12 mouse cellular contexts compared by ENCODE assay signal in genomic region chr7:29910252-29910651, GRCm38 (mm10). TPM values are rescaled to one million over a fixed set of nuclear protein-coding genes. Genes with fewer than 3 reads are reported as not detected.
DNase-seq lines count a peak whose midpoint lies in the region; ATAC-seq and TF ChIP-seq lines count a peak whose summit lies in the region.
"Had no signal": no experiment of that assay in that cellular context is flagged by ENCODE, and none has a peak within 500 bp of the region (broad histone marks: within the 10 kb centered on the region; RNA-seq: fewer than 3 reads in every experiment).

No protein-coding gene starts in this region.

- no peak overlapping the region for H3K4me2 ChIP-seq in kidney, embryonic 15.5 days
- peak overlapping the region; percentile 68; the same call in 1 of the 2 replicates for H3K4me2 ChIP-seq in hindbrain, embryonic 12.5 days (replicated peaks)
- peak overlapping the region; percentile 55; the same call in 1 of the 2 replicates for H3K4me2 ChIP-seq in midbrain, embryonic 15.5 days

- no peak for ATAC-seq in kidney, embryonic 15.5 days (replicated peaks; ENCODE audit: low FRiP score)
- ATAC-seq in hindbrain, embryonic 12.5 days (ENCODE audit: low FRiP score), result no peak
- ATAC-seq in midbrain, embryonic 15.5 days (replicated peaks), result no peak

- peaks cover 2% of the 10 kb centered on the region; the same call in 1 of the 2 replicates for H3K9me3 ChIP-seq in kidney, embryonic 15.5 days (replicated peaks)
- no peaks in the 10 kb centered on the region; the same call in 1 of the 2 replicates for H3K9me3 ChIP-seq in hindbrain, embryonic 12.5 days (replicated peaks)
- H3K9me3 ChIP-seq in midbrain, embryonic 15.5 days, result no peaks in the 10 kb centered on the region

- TF ChIP-seq CTCF in kidney, adult 2 months (conservative IDR thresholded peaks at IDR 0.05; ENCODE audit: insufficient read depth, insufficient read length, low read depth, low read length), result no peak

- H3K36me3 ChIP-seq in kidney, adult 2 months (ENCODE audit: control insufficient read depth, insufficient read depth, low read length), result peaks cover 12% of the 10 kb centered on the region
- peaks cover 40% of the 10 kb centered on the region for H3K36me3 ChIP-seq in kidney, embryonic 15.5 days
- H3K36me3 ChIP-seq in hindbrain, embryonic 12.5 days, result peaks cover 41% of the 10 kb centered on the region
- H3K36me3 ChIP-seq in midbrain, embryonic 15.5 days (replicated peaks), result peaks cover 24% of the 10 kb centered on the region

- no peaks in the 10 kb centered on the region for H3K4me1 ChIP-seq in kidney, adult 2 months (ENCODE audit: control insufficient read depth, insufficient read depth, low read length)
- H3K4me1 ChIP-seq in kidney, embryonic 15.5 days, result peaks cover 25% of the 10 kb centered on the region
- H3K4me1 ChIP-seq in hindbrain, embryonic 12.5 days, result peaks cover 17% of the 10 kb centered on the region
- H3K4me1 ChIP-seq in midbrain, embryonic 15.5 days, result peaks cover 25% of the 10 kb centered on the region

- no peak overlapping the region for H3K27ac ChIP-seq in kidney, adult 2 months (ENCODE audit: insufficient read depth, low read depth, low read length)
- H3K27ac ChIP-seq in kidney, embryonic 15.5 days, result no peak overlapping the region
- no peak overlapping the region for H3K27ac ChIP-seq in hindbrain, embryonic 12.5 days
- H3K27ac ChIP-seq in midbrain, embryonic 15.5 days, result no peak overlapping the region

- WGBS in kidney, adult 2 months, result 64% methylated on average over 2 of the region's 2 CpGs
- 73% methylated on average over 2 of the region's 2 CpGs for WGBS in kidney, embryonic 15.5 days
- 53% methylated on average over 2 of the region's 2 CpGs for WGBS in hindbrain, embryonic 12.5 days
- whole genome bisulfite sequencing in midbrain, embryonic 15.5 days, result 53% methylated on average over 2 of the region's 2 CpGs

- no peak for TF ChIP-seq POLR2A in kidney, adult 2 months (IDR thresholded peaks at IDR 0.05; ENCODE audit: low read depth, low read length)

- DNase-seq in cerebellum, adult 11-12 months, result peak; percentile 18
- no peak for DNase-seq in cerebellum, adult 18-20 months
- peak; percentile 7 for DNase-seq in kidney, adult 2 months
- no peak for DNase-seq in adrenal gland, adult (ENCODE audit: inconsistent age in 2 of 2, low spot score in 1 of 2)
- DNase-seq in adrenal gland, postnatal 36 days, result no peak
- DNase-seq: adrenal gland, postnatal 25 days; cerebellum, postnatal 25 days; kidney, adult 11 months had no signal

- H3K4me3 ChIP-seq in kidney, adult 2 months (ENCODE audit: insufficient read depth, low read depth, low read length), result no peak overlapping the region
- H3K4me3 ChIP-seq in kidney, embryonic 15.5 days (replicated peaks), result no peak overlapping the region
- no peak overlapping the region for H3K4me3 ChIP-seq in hindbrain, embryonic 12.5 days
- H3K4me3 ChIP-seq in midbrain, embryonic 15.5 days, result no peak overlapping the region; the same call in 1 of the 2 replicates
- H3K4me3 ChIP-seq: megakaryocyte, embryonic 14.5 days had no signal

- H3K27me3 ChIP-seq in kidney, adult 2 months (replicated peaks; ENCODE audit: control insufficient read depth, insufficient read depth, low read length), result no peaks in the 10 kb centered on the region
- no peaks in the 10 kb centered on the region for H3K27me3 ChIP-seq in kidney, embryonic 15.5 days
- H3K27me3 ChIP-seq in hindbrain, embryonic 12.5 days, result no peaks in the 10 kb centered on the region
- H3K27me3 ChIP-seq in midbrain, embryonic 15.5 days (replicated peaks), result no peaks in the 10 kb centered on the region
- H3K27me3 ChIP-seq: megakaryocyte, embryonic 14.5 days had no signal

- H3K9ac ChIP-seq in kidney, embryonic 15.5 days, result no peak overlapping the region
- 0 out of 2 replicates have a peak overlapping the region, but pooled peaks have one; percentile 23 for H3K9ac ChIP-seq in hindbrain, embryonic 12.5 days
- no peak overlapping the region for H3K9ac ChIP-seq in midbrain, embryonic 15.5 days

RNA-seq across cellular contexts. Expression of gene Zfp383, which starts 2.2 kb away (rescaled TPM):
- polyA plus RNA-seq in kidney, adult 2 months (2012; rRNA removed), result 1.1 and 1.5 TPM in 2 replicates
- polyA plus RNA-seq in kidney, embryonic 15.5 days (2015; fragmentation: Nextera tagmentation; extraction: Ambion mirVana), result 5.2 and 5.8 TPM in 2 replicates
- polyA plus RNA-seq in hindbrain, embryonic 12.5 days (2016; fragmentation: Nextera tagmentation; extraction: Ambion mirVana), result 7.0 and 8.5 TPM in 2 replicates
- 7.2 and 7.7 TPM in 2 replicates for polyA plus RNA-seq in midbrain, embryonic 15.5 days (2015; fragmentation: Nextera tagmentation; extraction: Ambion mirVana)
- 1 to 10 TPM; 6.5 TPM for total RNA-seq in adrenal gland, postnatal 36 days (2021)

RNA-seq across cellular contexts. Expression of gene Zfp27, which starts 3.9 kb away (rescaled TPM):
- polyA plus RNA-seq in kidney, adult 2 months (2012; rRNA removed), result 2.1 and 2.4 TPM in 2 replicates
- 9.5 and 10.8 TPM in 2 replicates for polyA plus RNA-seq in kidney, embryonic 15.5 days (2015; fragmentation: Nextera tagmentation; extraction: Ambion mirVana)
- polyA plus RNA-seq in hindbrain, embryonic 12.5 days (2016; fragmentation: Nextera tagmentation; extraction: Ambion mirVana), result 14.9 and 15.3 TPM in 2 replicates
- polyA plus RNA-seq in midbrain, embryonic 15.5 days (2015; fragmentation: Nextera tagmentation; extraction: Ambion mirVana), result 15.5 and 16.0 TPM in 2 replicates
- 10 to 100 TPM in 1 of 2 experiments, 1 to 10 TPM in 1; 8.5 to 11.2 TPM for total RNA-seq in adrenal gland, postnatal 36 days (2021)

RNA-seq across cellular contexts. Expression of gene Zfp74, which starts 43.6 kb away (rescaled TPM):
- polyA plus RNA-seq in kidney, adult 2 months (2012; rRNA removed), result 4.7 and 5.0 TPM in 2 replicates
- polyA plus RNA-seq in kidney, embryonic 15.5 days (2015; fragmentation: Nextera tagmentation; extraction: Ambion mirVana), result 12.0 and 12.2 TPM in 2 replicates
- polyA plus RNA-seq in hindbrain, embryonic 12.5 days (2016; fragmentation: Nextera tagmentation; extraction: Ambion mirVana), result 16.4 and 17.2 TPM in 2 replicates
- 23.4 and 24.2 TPM in 2 replicates for polyA plus RNA-seq in midbrain, embryonic 15.5 days (2015; fragmentation: Nextera tagmentation; extraction: Ambion mirVana)
- total RNA-seq in adrenal gland, postnatal 36 days (2021), result 1 to 10 TPM; 8.2 to 9.2 TPM

RNA-seq across cellular contexts. Expression of gene Zfp420, which starts 50.5 kb away (rescaled TPM):
- polyA plus RNA-seq in kidney, adult 2 months (2012; rRNA removed), result 1.7 and 1.8 TPM in 2 replicates
- polyA plus RNA-seq in kidney, embryonic 15.5 days (2015; fragmentation: Nextera tagmentation; extraction: Ambion mirVana), result 7.5 and 7.8 TPM in 2 replicates
- polyA plus RNA-seq in hindbrain, embryonic 12.5 days (2016; fragmentation: Nextera tagmentation; extraction: Ambion mirVana), result 12.7 and 14.6 TPM in 2 replicates
- 22.4 and 24.4 TPM in 2 replicates for polyA plus RNA-seq in midbrain, embryonic 15.5 days (2015; fragmentation: Nextera tagmentation; extraction: Ambion mirVana)
- 1 to 10 TPM; 5.0 to 6.3 TPM for total RNA-seq in adrenal gland, postnatal 36 days (2021)

RNA-seq across cellular contexts. Expression of gene Zfp940, which starts 56.8 kb away (rescaled TPM):
- polyA plus RNA-seq in kidney, adult 2 months (2012; rRNA removed), result 0.48 and 0.61 TPM in 2 replicates
- 5.4 and 6.7 TPM in 2 replicates for polyA plus RNA-seq in kidney, embryonic 15.5 days (2015; fragmentation: Nextera tagmentation; extraction: Ambion mirVana)
- 11.4 and 11.8 TPM in 2 replicates for polyA plus RNA-seq in hindbrain, embryonic 12.5 days (2016; fragmentation: Nextera tagmentation; extraction: Ambion mirVana)
- 15.3 and 16.1 TPM in 2 replicates for polyA plus RNA-seq in midbrain, embryonic 15.5 days (2015; fragmentation: Nextera tagmentation; extraction: Ambion mirVana)
- 1 to 10 TPM; 1.3 to 1.4 TPM for total RNA-seq in adrenal gland, postnatal 36 days (2021)

Comparison
In these comparisons a context has a peak if more than half of its experiments do, and no peak if none do; other contexts are left out.
1. DNase-seq: peak in cerebellum, adult 11-12 months (single experiment) and kidney, adult 2 months (single experiment); none in cerebellum, adult 18-20 months (0 of 2), adrenal gland, adult (0 of 2) and adrenal gland, postnatal 36 days (0 of 2).